Mouse (Mus musculus): Measurements from ENCODE around the gene Ralgps1.

DNA sequence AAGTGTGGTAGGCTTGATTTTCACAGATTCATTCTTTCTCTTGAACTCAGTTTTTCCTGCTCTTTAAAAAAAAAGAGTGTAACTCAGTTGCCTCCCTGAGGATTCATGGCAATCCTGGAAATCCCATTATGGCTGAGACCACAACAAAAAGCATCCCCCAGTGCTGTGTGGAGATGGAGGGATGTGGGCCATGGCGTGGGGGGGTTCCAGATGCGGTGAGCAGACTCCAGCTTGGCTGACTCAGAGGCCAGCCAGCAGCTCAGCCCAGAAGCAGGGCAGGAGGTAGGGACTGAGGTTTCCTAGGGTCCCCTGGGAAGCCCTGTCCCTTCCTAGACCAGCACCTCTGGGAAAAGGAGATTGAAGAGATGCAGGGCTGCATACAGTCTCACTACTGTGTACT, 194.4 kb downstream of the Ralgps1 start:
- no peak for TF ChIP-seq POLR2A (IDR thresholded peaks at IDR 0.05; ENCODE audit: control insufficient read depth, extremely low read depth, insufficient read depth, low read length, poor library complexity)
- TF ChIP-seq CTCF (IDR thresholded peaks at IDR 0.05; ENCODE audit: borderline replicate concordance, control insufficient read depth, extremely low read depth, insufficient read depth, low read length, poor library complexity), result no peak

All from thymus, adult 2 months (tissue).